Mouse (Mus musculus) C2C12 (cell line): ENCODE measurements around the gene Kif3a.

Experiments
- CTCF ChIP-seq: IDR thresholded peaks from one replicate; pipeline ENCODE4 v1.5.1; 2011; ENCODE audit not compliant: control insufficient read depth, insufficient read depth, insufficient read length
- MAX ChIP-seq: IDR thresholded peaks from one replicate; pipeline ENCODE4 v1.6.1; 2011; ENCODE audit warnings: mild to moderate bottlenecking, control low read depth
- MYOD1 ChIP-seq: IDR thresholded peaks from one replicate; pipeline ENCODE4 v1.6.1; 2011; ENCODE audit warnings: low read depth; ENCODE audit not compliant: control insufficient read depth, insufficient read length
- MYOG ChIP-seq: IDR thresholded peaks from one replicate; pipeline ENCODE4 v1.6.1; 2011; ENCODE audit not compliant: control insufficient read depth, insufficient read length; ENCODE audit errors: extremely low read depth
- USF1 ChIP-seq: IDR thresholded peaks from one replicate; pipeline ENCODE4 v1.6.1; 2011; ENCODE audit warnings: low read depth, mild to moderate bottlenecking, control low read depth, moderate library complexity

- no peak for TF ChIP-seq MYOG
- no peak for TF ChIP-seq USF1
- TF ChIP-seq CTCF = no peak
- no peak for TF ChIP-seq MYOD1
- TF ChIP-seq MAX = no peak
Observed at GRCm38 (mm10) chr11:53539002-53539491, 28.1 kb upstream of the Kif3a start.
